Mouse (Mus musculus) stomach, postnatal 0 days (tissue): ENCODE data around the gene Pawr.

Experiments used
- CTCF ChIP-seq: IDR thresholded peaks from 2 replicates; pipeline ENCODE4 v1.5.1; 2016; ENCODE audit warnings: antibody characterized with exemption, low read depth, mild to moderate bottlenecking, moderate library complexity
- EP300 ChIP-seq: optimal IDR thresholded peaks from 2 replicates; pipeline ENCODE3; 2016; ENCODE audit warnings: antibody characterized with exemption

DNA sequence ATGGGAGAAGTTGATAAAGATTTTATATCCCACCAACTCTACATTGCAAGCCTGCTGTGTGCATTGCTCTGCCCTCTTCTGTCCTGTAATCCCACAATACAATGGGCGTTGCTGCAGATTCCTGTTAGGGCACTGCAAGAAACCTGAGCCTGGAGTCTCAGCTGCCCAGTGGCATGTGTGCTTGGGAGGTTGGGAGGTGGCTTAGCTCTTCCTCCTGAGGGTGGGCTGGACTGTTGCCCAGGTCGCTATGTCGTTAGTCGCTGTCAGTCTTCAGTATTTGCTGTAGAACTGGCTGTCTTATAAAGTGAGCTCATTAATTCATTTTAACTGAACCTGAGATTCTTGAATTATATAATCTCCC, 58.0 kb downstream of the Pawr start:
- TF ChIP-seq CTCF (no peak), EP300 (no peak)
